Mouse (Mus musculus): Measurements from ENCODE around the gene Gm20532. TPM values are rescaled to one million over a fixed set of nuclear protein-coding genes. Genes with fewer than 3 reads are reported as not detected.

Gm20532 gene
- polyA plus RNA-seq, 1 experiment from 2014 or later = not detected

DNA sequence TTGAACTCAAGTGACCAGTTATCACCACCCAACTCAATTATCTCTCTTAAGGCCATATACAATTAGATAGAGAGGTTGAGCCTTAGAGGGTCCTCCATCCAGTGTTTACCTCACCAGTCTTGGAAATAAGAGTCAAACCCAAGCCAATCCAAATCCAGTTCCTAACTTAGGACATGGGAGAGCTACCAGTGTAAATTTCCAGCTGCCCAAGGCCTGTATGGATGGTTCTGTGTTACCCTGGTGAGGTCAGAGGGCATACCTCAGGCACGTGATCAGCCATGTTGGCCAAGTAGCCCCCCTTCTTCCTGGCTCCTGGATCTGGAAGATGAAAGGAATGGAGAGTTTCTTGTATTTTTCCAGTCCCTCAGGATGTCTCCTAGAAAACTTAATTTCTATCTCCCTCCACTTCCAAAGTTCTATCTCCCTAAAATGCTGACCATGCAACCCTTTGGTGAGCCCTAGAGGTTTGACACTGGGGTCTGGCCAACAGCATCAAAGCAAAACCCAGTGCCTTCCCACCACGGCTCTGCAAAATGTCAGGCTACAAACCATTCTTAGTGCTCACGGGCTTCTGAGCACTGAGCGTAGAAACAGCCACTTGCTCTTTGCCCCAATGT lies 51.0 kb downstream of the Gm20532 start:
- 81% methylated on average over 4 of the region's 4 CpGs for WGBS
- no peak for ATAC-seq (replicated peaks; ENCODE audit: extremely low read depth, insufficient read depth, low FRiP score)
- H3K4me2 ChIP-seq (ENCODE audit: low read depth, low read length) = no peak overlapping the region
- no peak overlapping the region for H3K9ac ChIP-seq (ENCODE audit: low read length)
- no peak overlapping the region for H3K4me3 ChIP-seq (ENCODE audit: low read length)
- no peak overlapping the region for H3K27ac ChIP-seq (ENCODE audit: low read length)
- H3K36me3 ChIP-seq (ENCODE audit: control insufficient read depth, insufficient read depth) = peaks cover 23% of the 10 kb centered on the region
- peaks cover 17% of the 10 kb centered on the region for H3K4me1 ChIP-seq (ENCODE audit: control insufficient read depth, insufficient read depth, low read length)
- no peaks in the 10 kb centered on the region for H3K27me3 ChIP-seq (ENCODE audit: control insufficient read depth, insufficient read depth, low read length)
- H3K9me3 ChIP-seq (replicated peaks; ENCODE audit: control insufficient read depth, low read length) = no peaks in the 10 kb centered on the region

GRCm38 (mm10) chr2:26638039-26638438 lies 51.6 kb downstream of the Gm20532 start:
- Histone ChIP-seq H3K9ac (ENCODE audit: low read length) (peak overlapping the region; percentile 42; the same call in 1 of the 2 replicates), H3K4me1 (ENCODE audit: control insufficient read depth, insufficient read depth, low read length) (peaks cover 17% of the 10 kb centered on the region), H3K36me3 (ENCODE audit: control insufficient read depth, insufficient read depth) (peaks cover 23% of the 10 kb centered on the region), H3K27me3 (ENCODE audit: control insufficient read depth, insufficient read depth, low read length) (no peaks in the 10 kb centered on the region), H3K27ac (ENCODE audit: low read length) (no peak overlapping the region), H3K4me2 (ENCODE audit: low read depth, low read length) (peak overlapping the region; percentile 71; the same call in 1 of the 2 replicates), H3K9me3 (replicated peaks; ENCODE audit: control insufficient read depth, low read length) (no peaks in the 10 kb centered on the region), H3K4me3 (ENCODE audit: low read length) (no peak overlapping the region)
- WGBS = 72% methylated on average over 5 of the region's 5 CpGs
- ATAC-seq (replicated peaks; ENCODE audit: extremely low read depth, insufficient read depth, low FRiP score) = no peak

GRCm38 (mm10) chr2:26638572-26638971 lies 52.1 kb downstream of the Gm20532 start:
- H3K4me1 ChIP-seq (ENCODE audit: control insufficient read depth, insufficient read depth, low read length) = peaks cover 17% of the 10 kb centered on the region
- WGBS = 71% methylated on average over 5 of the region's 5 CpGs

GRCm38 (mm10) chr2:26639083-26639482 lies 52.6 kb downstream of the Gm20532 start:
- WGBS = 5% methylated on average over 8 of the region's 8 CpGs
- no peak overlapping the region for H3K27ac ChIP-seq (ENCODE audit: low read length)
- peak overlapping the region; percentile 71 for H3K4me2 ChIP-seq (ENCODE audit: low read depth, low read length)
- peaks cover 17% of the 10 kb centered on the region for H3K4me1 ChIP-seq (ENCODE audit: control insufficient read depth, insufficient read depth, low read length)
- H3K9ac ChIP-seq (ENCODE audit: low read length) = peak overlapping the region; percentile 99
- peaks cover 23% of the 10 kb centered on the region for H3K36me3 ChIP-seq (ENCODE audit: control insufficient read depth, insufficient read depth)
- peak overlapping the region; percentile 100 for H3K4me3 ChIP-seq (ENCODE audit: low read length)
- no peaks in the 10 kb centered on the region for H3K27me3 ChIP-seq (ENCODE audit: control insufficient read depth, insufficient read depth, low read length)
- 0 out of 2 replicates have a peak, but pooled peaks have one; percentile 33 for ATAC-seq (replicated peaks; ENCODE audit: extremely low read depth, insufficient read depth, low FRiP score)
- no peaks in the 10 kb centered on the region for H3K9me3 ChIP-seq (replicated peaks; ENCODE audit: control insufficient read depth, low read length)

More at GRCm38 (mm10) chr2:26638572-26638971, 52.1 kb downstream of the Gm20532 start:
- no peak for ATAC-seq (replicated peaks; ENCODE audit: extremely low read depth, insufficient read depth, low FRiP score)
- no peaks in the 10 kb centered on the region for H3K27me3 ChIP-seq (ENCODE audit: control insufficient read depth, insufficient read depth, low read length)
- no peak overlapping the region for H3K27ac ChIP-seq (ENCODE audit: low read length)
- H3K4me3 ChIP-seq (ENCODE audit: low read length) = peak overlapping the region; percentile 100
- peak overlapping the region; percentile 71 for H3K4me2 ChIP-seq (ENCODE audit: low read depth, low read length)
- peak overlapping the region; percentile 99; the same call in 1 of the 2 replicates for H3K9ac ChIP-seq (ENCODE audit: low read length)
- no peaks in the 10 kb centered on the region for H3K9me3 ChIP-seq (replicated peaks; ENCODE audit: control insufficient read depth, low read length)
- H3K36me3 ChIP-seq (ENCODE audit: control insufficient read depth, insufficient read depth) = peaks cover 23% of the 10 kb centered on the region

GRCm38 (mm10) chr2:26639838-26640830 lies 53.7 kb downstream of the Gm20532 start:
- Histone ChIP-seq H3K36me3 (ENCODE audit: control insufficient read depth, insufficient read depth) (peaks cover 23% of the 10 kb centered on the region), H3K9me3 (replicated peaks; ENCODE audit: control insufficient read depth, low read length) (no peaks in the 10 kb centered on the region), H3K4me2 (ENCODE audit: low read depth, low read length) (peak overlapping the region; percentile 71), H3K27me3 (ENCODE audit: control insufficient read depth, insufficient read depth, low read length) (no peaks in the 10 kb centered on the region), H3K4me1 (ENCODE audit: control insufficient read depth, insufficient read depth, low read length) (peaks cover 17% of the 10 kb centered on the region), H3K27ac (ENCODE audit: low read length) (peak overlapping the region; percentile 75), H3K9ac (ENCODE audit: low read length) (peak overlapping the region; percentile 99), H3K4me3 (ENCODE audit: low read length) (peak overlapping the region; percentile 100)
- 3% methylated on average over 49 of the region's 49 CpGs for WGBS
- peak; percentile 85 for ATAC-seq (replicated peaks; ENCODE audit: extremely low read depth, insufficient read depth, low FRiP score)

DNA sequence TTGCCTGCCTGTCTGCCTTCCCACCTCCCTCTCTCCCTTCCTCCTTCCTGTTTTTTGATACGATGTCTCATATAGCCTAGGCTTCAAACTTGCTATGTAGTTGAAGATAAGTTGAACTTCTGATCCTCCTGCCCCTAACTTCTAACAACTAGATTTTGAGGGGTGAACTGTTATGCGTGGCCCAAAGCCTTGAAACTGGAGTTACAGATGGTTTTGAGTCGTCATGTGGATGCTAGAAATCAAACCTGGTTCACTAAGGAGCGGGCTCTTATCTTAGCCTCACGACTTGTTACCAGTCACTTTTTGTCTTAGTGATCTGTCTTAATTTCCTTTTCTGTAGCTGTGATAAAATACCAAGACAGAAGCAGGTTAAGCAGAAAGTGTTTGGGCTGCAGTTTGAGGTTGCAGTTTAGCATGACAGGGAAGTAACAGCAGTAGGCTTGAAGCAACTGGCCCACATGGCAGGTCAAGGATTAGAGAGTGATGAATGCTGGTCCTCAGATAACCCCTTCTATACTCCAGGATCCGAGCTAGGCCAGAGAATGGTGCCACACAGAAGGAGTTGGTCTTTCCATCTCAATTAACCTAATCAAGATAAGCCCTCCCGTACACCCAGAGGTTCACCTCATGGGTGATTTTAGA lies 54.7 kb downstream of the Gm20532 start:
- Histone ChIP-seq H3K4me2 (ENCODE audit: low read depth, low read length) (no peak overlapping the region), H3K9me3 (replicated peaks; ENCODE audit: control insufficient read depth, low read length) (no peaks in the 10 kb centered on the region), H3K36me3 (ENCODE audit: control insufficient read depth, insufficient read depth) (peaks cover 20% of the 10 kb centered on the region), H3K9ac (ENCODE audit: low read length) (peak overlapping the region; percentile 55), H3K27ac (ENCODE audit: low read length) (no peak overlapping the region), H3K4me3 (ENCODE audit: low read length) (no peak overlapping the region), H3K4me1 (ENCODE audit: control insufficient read depth, insufficient read depth, low read length) (peaks cover 17% of the 10 kb centered on the region), H3K27me3 (ENCODE audit: control insufficient read depth, insufficient read depth, low read length) (no peaks in the 10 kb centered on the region)
- ATAC-seq (replicated peaks; ENCODE audit: extremely low read depth, insufficient read depth, low FRiP score) = no peak
- WGBS = 72% methylated on average over 7 of the region's 7 CpGs

GRCm38 (mm10) chr2:26643942-26644341 lies 57.5 kb downstream of the Gm20532 start:
- Histone ChIP-seq H3K9me3 (replicated peaks; ENCODE audit: control insufficient read depth, low read length) (no peaks in the 10 kb centered on the region), H3K36me3 (ENCODE audit: control insufficient read depth, insufficient read depth) (no peaks in the 10 kb centered on the region), H3K4me3 (ENCODE audit: low read length) (no peak overlapping the region), H3K4me1 (ENCODE audit: control insufficient read depth, insufficient read depth, low read length) (peaks cover 3% of the 10 kb centered on the region), H3K4me2 (ENCODE audit: low read depth, low read length) (no peak overlapping the region), H3K27me3 (ENCODE audit: control insufficient read depth, insufficient read depth, low read length) (no peaks in the 10 kb centered on the region), H3K9ac (ENCODE audit: low read length) (no peak overlapping the region), H3K27ac (ENCODE audit: low read length) (no peak overlapping the region)
- ATAC-seq (replicated peaks; ENCODE audit: extremely low read depth, insufficient read depth, low FRiP score) = no peak
- WGBS = 57% methylated on average over 2 of the region's 2 CpGs

DNA sequence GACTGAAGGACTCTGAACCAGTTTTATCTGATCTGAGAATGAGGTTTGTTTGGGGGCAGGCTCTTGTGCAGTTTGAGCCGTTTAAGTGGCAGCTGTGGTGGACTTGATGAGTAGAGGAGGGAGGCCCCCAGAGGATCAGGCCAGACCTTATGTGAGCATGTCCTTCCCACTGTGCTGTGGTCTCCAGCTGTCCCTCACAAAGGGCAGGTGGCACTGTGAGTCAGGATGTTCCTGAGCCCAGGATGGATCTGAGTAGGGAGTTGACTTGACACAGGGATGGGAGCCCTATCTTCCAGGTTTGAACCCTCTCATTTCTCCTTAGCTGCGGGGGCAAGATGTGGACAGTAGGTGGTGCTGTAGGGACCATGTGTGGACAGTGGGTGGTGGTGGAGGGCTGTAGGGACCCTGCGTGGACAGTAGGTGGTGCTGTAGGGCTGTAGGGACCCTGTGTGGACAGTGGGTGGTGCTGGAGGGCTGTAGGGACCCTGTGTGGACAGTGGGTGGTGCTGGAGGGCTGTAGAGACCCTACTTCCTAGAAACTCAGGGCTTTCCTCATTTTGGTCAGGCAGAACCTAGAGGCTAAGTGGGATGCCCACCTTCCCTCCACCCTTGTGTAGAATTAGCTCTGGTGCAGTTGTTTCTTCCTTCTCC lies 60.3 kb downstream of the Gm20532 start:
- no peaks in the 10 kb centered on the region for H3K4me1 ChIP-seq (ENCODE audit: control insufficient read depth, insufficient read depth, low read length)
- H3K27ac ChIP-seq (ENCODE audit: low read length) = no peak overlapping the region
- H3K27me3 ChIP-seq (ENCODE audit: control insufficient read depth, insufficient read depth, low read length) = no peaks in the 10 kb centered on the region
- no peaks in the 10 kb centered on the region for H3K36me3 ChIP-seq (ENCODE audit: control insufficient read depth, insufficient read depth)
- H3K9ac ChIP-seq (ENCODE audit: low read length) = no peak overlapping the region
- no peaks in the 10 kb centered on the region for H3K9me3 ChIP-seq (replicated peaks; ENCODE audit: control insufficient read depth, low read length)
- no peak overlapping the region for H3K4me3 ChIP-seq (ENCODE audit: low read length)
- ATAC-seq (replicated peaks; ENCODE audit: extremely low read depth, insufficient read depth, low FRiP score) = peak; percentile 96
- WGBS = 13% methylated on average over 3 of the region's 3 CpGs
- no peak overlapping the region for H3K4me2 ChIP-seq (ENCODE audit: low read depth, low read length)
